Comparison of ENCODE assay signal across 19 mouse cellular contexts in genomic region chr7:65018036-65018679, GRCm38 (mm10).
DNase-seq lines count a peak whose midpoint lies in the region; ATAC-seq lines count a peak whose summit lies in the region.
"Had no signal": no experiment of that assay in that cellular context is flagged by ENCODE, and none has a peak within 500 bp of the region (broad histone marks: within the 10 kb centered on the region; RNA-seq: fewer than 3 reads in every experiment).

No protein-coding gene starts in this region.

- H3K36me3 ChIP-seq in heart, embryonic 11.5 days (ENCODE audit: control insufficient read depth, insufficient read depth, low read length): no peaks in the 10 kb centered on the region
- H3K36me3 ChIP-seq in forebrain, embryonic 14.5 days (ENCODE audit: control insufficient read depth, insufficient read depth, low read length): no peaks in the 10 kb centered on the region
- no peaks in the 10 kb centered on the region for H3K36me3 ChIP-seq in hindbrain, embryonic 16.5 days (ENCODE audit: control insufficient read depth, insufficient read depth, low read length)
- no peaks in the 10 kb centered on the region for H3K36me3 ChIP-seq in midbrain, embryonic 15.5 days (replicated peaks)
- H3K36me3 ChIP-seq: limb, embryonic 15.5 days had no signal

- DNase-seq in heart, adult 11 months: peak; percentile 33
- peak; percentile 82 for DNase-seq in forebrain, embryonic 14.5 days (ENCODE audit: low spot score)
- no peak for DNase-seq in testis, postnatal 10 days (ENCODE audit: low spot score)
- no peak for DNase-seq in right cerebral cortex, postnatal 14 days
- no peak for DNase-seq in left cerebral cortex, adult 9 months (ENCODE audit: low spot score in 2 of 2)
- DNase-seq: adrenal gland, postnatal 25 days; cerebellum, adult 11-12 months; heart, postnatal 14 days; kidney, postnatal 14 days; lung, adult 2 months; retina, postnatal 1 day; spleen, adult 18-20 months; thymus, postnatal 36 days had no signal

- H3K9me3 ChIP-seq in heart, embryonic 11.5 days (replicated peaks; ENCODE audit: control insufficient read depth, low read length): no peaks in the 10 kb centered on the region
- H3K9me3 ChIP-seq in forebrain, embryonic 14.5 days (replicated peaks; ENCODE audit: control insufficient read depth, low read length): no peaks in the 10 kb centered on the region
- H3K9me3 ChIP-seq in hindbrain, embryonic 16.5 days (ENCODE audit: control insufficient read depth, low read length): no peaks in the 10 kb centered on the region
- no peaks in the 10 kb centered on the region for H3K9me3 ChIP-seq in midbrain, embryonic 15.5 days
- H3K9me3 ChIP-seq: limb, embryonic 15.5 days had no signal

- H3K27me3 ChIP-seq in heart, embryonic 11.5 days (ENCODE audit: control insufficient read depth, insufficient read depth, low read length): no peaks in the 10 kb centered on the region
- H3K27me3 ChIP-seq in forebrain, embryonic 14.5 days (replicated peaks; ENCODE audit: control insufficient read depth, insufficient read depth, low read length): no peaks in the 10 kb centered on the region
- no peaks in the 10 kb centered on the region for H3K27me3 ChIP-seq in hindbrain, embryonic 16.5 days (replicated peaks; ENCODE audit: control insufficient read depth, insufficient read depth, low read length)
- no peaks in the 10 kb centered on the region for H3K27me3 ChIP-seq in midbrain, embryonic 15.5 days (replicated peaks)
- H3K27me3 ChIP-seq: limb, embryonic 15.5 days had no signal

- no peak for ATAC-seq in heart, embryonic 11.5 days (replicated peaks; ENCODE audit: insufficient number of reproducible peaks, low FRiP score, low TSS enrichment)
- peak; percentile 81 for ATAC-seq in forebrain, embryonic 14.5 days
- ATAC-seq in hindbrain, embryonic 16.5 days: peak; percentile 48; the same call in 1 of the 2 replicates
- ATAC-seq in midbrain, embryonic 15.5 days (replicated peaks): peak; percentile 72
- ATAC-seq: intestine, postnatal 0 days had no signal

- no peak overlapping the region for H3K4me3 ChIP-seq in heart, embryonic 11.5 days (ENCODE audit: low read depth, low read length)
- no peak overlapping the region for H3K4me3 ChIP-seq in forebrain, embryonic 14.5 days (ENCODE audit: low read depth, low read length)
- H3K4me3 ChIP-seq in hindbrain, embryonic 16.5 days (ENCODE audit: low read length): no peak overlapping the region
- no peak overlapping the region for H3K4me3 ChIP-seq in midbrain, embryonic 15.5 days
- H3K4me3 ChIP-seq: limb, embryonic 15.5 days had no signal

- WGBS in heart, embryonic 11.5 days (ENCODE audit: insufficient replicate concordance): 78% methylated on average over 8 of the region's 8 CpGs
- 23% methylated on average over 8 of the region's 8 CpGs for whole genome bisulfite sequencing in forebrain, embryonic 14.5 days
- 27% methylated on average over 8 of the region's 8 CpGs for WGBS in hindbrain, embryonic 16.5 days
- 36% methylated on average over 8 of the region's 8 CpGs for WGBS in midbrain, embryonic 15.5 days

- no peak overlapping the region for H3K9ac ChIP-seq in heart, embryonic 11.5 days (ENCODE audit: low read depth, low read length)
- no peak overlapping the region for H3K9ac ChIP-seq in forebrain, embryonic 14.5 days (ENCODE audit: low read length)
- no peak overlapping the region for H3K9ac ChIP-seq in hindbrain, embryonic 16.5 days (ENCODE audit: low read depth, low read length)
- no peak overlapping the region for H3K9ac ChIP-seq in midbrain, embryonic 15.5 days
- H3K9ac ChIP-seq: limb, embryonic 15.5 days had no signal

- no peak overlapping the region for H3K27ac ChIP-seq in heart, embryonic 11.5 days (ENCODE audit: low read depth, low read length)
- peak overlapping the region; percentile 62; the same call in 1 of the 2 replicates for H3K27ac ChIP-seq in forebrain, embryonic 14.5 days (ENCODE audit: low read depth, low read length)
- no peak overlapping the region for H3K27ac ChIP-seq in hindbrain, embryonic 16.5 days (ENCODE audit: low read depth, low read length)
- peak overlapping the region; percentile 45 for H3K27ac ChIP-seq in midbrain, embryonic 15.5 days
- H3K27ac ChIP-seq: limb, embryonic 15.5 days; stomach, postnatal 0 days had no signal

- no peaks in the 10 kb centered on the region for H3K4me1 ChIP-seq in heart, embryonic 11.5 days (ENCODE audit: control insufficient read depth, insufficient read depth, low read length)
- H3K4me1 ChIP-seq in forebrain, embryonic 14.5 days (ENCODE audit: control insufficient read depth, insufficient read depth, low read length): peaks cover 14% of the 10 kb centered on the region
- peaks cover 7% of the 10 kb centered on the region for H3K4me1 ChIP-seq in hindbrain, embryonic 16.5 days (ENCODE audit: control insufficient read depth, insufficient read depth, low read depth, low read length)
- peaks cover 10% of the 10 kb centered on the region for H3K4me1 ChIP-seq in midbrain, embryonic 15.5 days
- H3K4me1 ChIP-seq: limb, embryonic 15.5 days had no signal

- no peak overlapping the region for H3K4me2 ChIP-seq in heart, embryonic 11.5 days
- H3K4me2 ChIP-seq in forebrain, embryonic 14.5 days (ENCODE audit: low read length): no peak overlapping the region
- H3K4me2 ChIP-seq in hindbrain, embryonic 16.5 days (ENCODE audit: low read length): no peak overlapping the region
- no peak overlapping the region for H3K4me2 ChIP-seq in midbrain, embryonic 15.5 days
- H3K4me2 ChIP-seq: limb, embryonic 15.5 days had no signal

Comparison
In these comparisons a context has a peak if more than half of its experiments do, and no peak if none do; other contexts are left out.
1. DNase-seq: peak in heart, adult 11 months (single experiment) and forebrain, embryonic 14.5 days (single experiment); none in testis, postnatal 10 days (single experiment), right cerebral cortex, postnatal 14 days (single experiment) and left cerebral cortex, adult 9 months (0 of 2).
2. H3K27ac ChIP-seq: peak in forebrain, embryonic 14.5 days (single experiment) and midbrain, embryonic 15.5 days (single experiment); none in heart, embryonic 11.5 days (single experiment) and hindbrain, embryonic 16.5 days (single experiment).